In the genomic region with DNA sequence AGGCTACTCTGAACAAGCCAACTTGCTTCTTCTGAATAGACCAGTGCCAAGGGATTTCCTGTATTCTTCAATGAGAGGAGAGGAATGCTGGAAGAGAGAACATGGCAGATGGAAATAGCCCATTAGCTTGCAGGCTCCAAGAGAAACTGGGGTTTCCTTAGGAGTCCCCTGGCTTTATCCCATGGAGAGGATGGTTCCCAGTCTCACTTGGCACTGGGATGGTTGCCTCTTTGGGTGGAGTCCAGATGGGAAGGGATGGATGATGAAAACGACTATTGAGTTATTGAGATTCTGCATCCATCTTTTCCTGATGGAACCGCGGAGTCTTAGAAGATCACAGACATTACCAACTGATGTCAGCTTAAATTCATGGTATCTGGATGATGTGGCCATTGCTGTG, we compare ENCODE assay signal across 28 mouse cellular contexts. TPM values are rescaled to one million over a fixed set of nuclear protein-coding genes. Genes with fewer than 3 reads are reported as not detected.
"Had no signal": no experiment of that assay in that cellular context is flagged by ENCODE, and none has a peak within 500 bp of the region (broad histone marks: within the 10 kb centered on the region; RNA-seq: fewer than 3 reads in every experiment).

No protein-coding gene starts in this region.

- H3K36me3 ChIP-seq: heart, embryonic 13.5 days; heart, embryonic 15.5 days; hindbrain, embryonic 13.5 days; hindbrain, embryonic 15.5 days; kidney, embryonic 15.5 days; limb, embryonic 13.5 days; limb, embryonic 15.5 days; liver, embryonic 12.5 days had no signal

- DNase-seq: gastrocnemius, postnatal 14 days; gastrocnemius, postnatal 36 days; heart, adult 2 months; heart, postnatal 14 days; heart, postnatal 36 days; kidney, adult 11 months; kidney, adult 2 months; kidney, adult 9 months; kidney, postnatal 14 days; kidney, postnatal 36 days; layer of hippocampus, adult 9-11 months; layer of hippocampus, postnatal 36 days; left cerebral cortex, postnatal 4 days had no signal

- H3K4me3 ChIP-seq: heart, adult 2 months; heart, embryonic 13.5 days; heart, embryonic 15.5 days; hindbrain, embryonic 13.5 days; hindbrain, embryonic 15.5 days; kidney, embryonic 15.5 days; limb, embryonic 13.5 days; limb, embryonic 15.5 days; liver, embryonic 12.5 days had no signal

- H3K27ac ChIP-seq: heart, adult 2 months; heart, embryonic 13.5 days; heart, embryonic 15.5 days; hindbrain, embryonic 13.5 days; hindbrain, embryonic 15.5 days; hindbrain, postnatal 0 days; kidney, embryonic 15.5 days; kidney, postnatal 0 days; limb, embryonic 13.5 days; limb, embryonic 15.5 days; liver, embryonic 12.5 days; liver, embryonic 14.5 days had no signal

- H3K9ac ChIP-seq: heart, embryonic 13.5 days; heart, embryonic 15.5 days; hindbrain, embryonic 13.5 days; hindbrain, embryonic 15.5 days; kidney, embryonic 15.5 days; limb, embryonic 13.5 days; limb, embryonic 15.5 days; liver, embryonic 12.5 days; liver, embryonic 14.5 days had no signal

- ATAC-seq: hindbrain, postnatal 0 days; intestine, embryonic 16.5 days; liver, embryonic 12.5 days had no signal

- H3K4me1 ChIP-seq: heart, embryonic 13.5 days; heart, embryonic 15.5 days; hindbrain, embryonic 13.5 days; hindbrain, embryonic 15.5 days; kidney, embryonic 15.5 days; limb, embryonic 13.5 days; limb, embryonic 15.5 days; liver, embryonic 12.5 days had no signal

- H3K4me2 ChIP-seq: heart, embryonic 11.5 days; heart, embryonic 13.5 days; heart, embryonic 15.5 days; hindbrain, embryonic 13.5 days; hindbrain, embryonic 15.5 days; kidney, embryonic 15.5 days; limb, embryonic 13.5 days; limb, embryonic 15.5 days; liver, embryonic 12.5 days had no signal

- H3K27me3 ChIP-seq: heart, embryonic 13.5 days; heart, embryonic 15.5 days; hindbrain, embryonic 13.5 days; hindbrain, embryonic 15.5 days; kidney, embryonic 15.5 days; limb, embryonic 13.5 days; limb, embryonic 15.5 days; liver, embryonic 12.5 days had no signal

- H3K9me3 ChIP-seq: heart, embryonic 13.5 days; heart, embryonic 15.5 days; hindbrain, embryonic 13.5 days; hindbrain, embryonic 15.5 days; kidney, embryonic 15.5 days; limb, embryonic 13.5 days; limb, embryonic 15.5 days; liver, embryonic 12.5 days had no signal

RNA-seq across cellular contexts. Expression of a gene that starts 13.9 kb away (rescaled TPM):
- total RNA-seq: hematopoietic stem cell, adult 5-6 weeks had no signal
- polyA plus RNA-seq: liver, adult 2 months had no signal
